Mouse (Mus musculus) spleen, adult 2 months (tissue): ENCODE data around the gene Ttc26.

ENCODE experiments used
- CTCF ChIP-seq: fragments of 200-500 bp; IDR thresholded peaks from 2 replicates; pipeline ENCODE4 v1.5.1; 2011; ENCODE audit warnings: mild to moderate bottlenecking, inconsistent platforms; ENCODE audit not compliant: insufficient read depth, insufficient read length, insufficient replicate concordance; ENCODE audit errors: extremely low read depth
- POLR2A ChIP-seq: fragments of 200-500 bp; IDR thresholded peaks from 2 replicates; pipeline ENCODE4 v1.6.1; 2011; ENCODE audit warnings: low read depth, low read length, inconsistent platforms

DNA sequence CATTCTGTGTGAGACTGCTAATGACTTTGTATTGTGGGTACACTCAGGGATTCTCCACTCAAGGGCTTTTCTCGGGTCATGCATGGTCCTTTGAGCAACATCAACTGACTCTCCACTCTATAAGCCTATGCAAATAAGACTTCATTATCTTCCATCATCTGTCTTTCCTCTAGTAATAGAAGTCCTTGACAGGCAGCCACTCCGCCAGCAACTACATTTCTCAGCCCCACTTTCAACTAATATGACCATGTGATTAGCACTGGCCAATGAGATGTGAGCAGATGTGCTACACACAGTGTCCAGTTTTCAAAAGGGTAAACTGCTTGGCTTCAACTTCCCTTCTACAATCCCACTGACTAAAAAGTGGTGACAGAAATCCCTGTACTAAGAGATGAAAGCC lies 42.2 kb upstream of the Ttc26 start:
- TF ChIP-seq CTCF (no peak), POLR2A (no peak)
